Mouse (Mus musculus) urinary bladder, postnatal 36 days (tissue): ENCODE results near the gene Fah.

Experiments
- DNase-seq, 2 experiments: peaks; one replicate each; pipeline ENCODE4 v3.0.0; 2022; ENCODE audit warnings: low spot score in 2 of 2, mixed read lengths in 1 of 2

Gene Fah

GRCm38 (mm10) chr7:84606293-84606749 lies at the start of gene Fah:
TSS of gene Fah (minus strand) at chr7:84606722.
- DNase-seq, result peak; percentile 41 to 58

- no peak for DNase-seq
Observed at GRCm38 (mm10) chr7:84652740-84653139, 46.2 kb upstream of the Fah start.

- no peak for DNase-seq
Observed at GRCm38 (mm10) chr7:84651987-84652321, 45.4 kb upstream of the Fah start.

GRCm38 (mm10) chr7:84651303-84651986 lies 44.9 kb upstream of the Fah start:
- DNase-seq, result no peak

GRCm38 (mm10) chr7:84649016-84649415 lies 42.5 kb upstream of the Fah start:
- DNase-seq, result no peak

GRCm38 (mm10) chr7:84646256-84646655 lies 39.7 kb upstream of the Fah start:
- DNase-seq, result no peak

GRCm38 (mm10) chr7:84643270-84643998 lies 36.9 kb upstream of the Fah start:
- no peak for DNase-seq

GRCm38 (mm10) chr7:84642159-84642928 lies 35.8 kb upstream of the Fah start:
- no peak for DNase-seq

GRCm38 (mm10) chr7:84636939-84637338 lies 30.4 kb upstream of the Fah start:
- DNase-seq, result no peak

- no peak for DNase-seq
Observed at GRCm38 (mm10) chr7:84631878-84632277, 25.4 kb upstream of the Fah start.

- no peak for DNase-seq
Observed at GRCm38 (mm10) chr7:84623718-84624117, 17.2 kb upstream of the Fah start.

- DNase-seq, result no peak
Observed at GRCm38 (mm10) chr7:84620956-84621355, 14.4 kb upstream of the Fah start.

- DNase-seq, result no peak
Observed at GRCm38 (mm10) chr7:84618951-84619350, 12.4 kb upstream of the Fah start.

GRCm38 (mm10) chr7:84612445-84612844 lies 5.9 kb upstream of the Fah start:
- DNase-seq, result no peak

- no peak for DNase-seq
Observed at GRCm38 (mm10) chr7:84611609-84612008, 5.1 kb upstream of the Fah start.

- peak; percentile 80 to 90 for DNase-seq
Observed at GRCm38 (mm10) chr7:84605704-84606292, 724 bp downstream of the Fah start.

GRCm38 (mm10) chr7:84605033-84605687 lies 1.4 kb downstream of the Fah start:
- DNase-seq, result no peak

- peak in 1 of 2 experiments; percentile 26 for DNase-seq
Observed at GRCm38 (mm10) chr7:84604501-84604900, 2.0 kb downstream of the Fah start.

GRCm38 (mm10) chr7:84601331-84601730 lies 5.2 kb downstream of the Fah start:
- no peak for DNase-seq

GRCm38 (mm10) chr7:84600631-84601030 lies 5.9 kb downstream of the Fah start:
- no peak for DNase-seq

GRCm38 (mm10) chr7:84596633-84597032 lies 9.9 kb downstream of the Fah start:
- no peak for DNase-seq

- no peak for DNase-seq
Observed at GRCm38 (mm10) chr7:84596002-84596401, 10.5 kb downstream of the Fah start.
